Mouse (Mus musculus): ENCODE measurements at regions not wholly inside any gene's neighbourhood (a gene's known extent, or its start where the extent isn't known, plus 50 kb on each side); places are given as distances from the start of the nearest gene placed in this dataset.

- no peak for TF ChIP-seq POLR2A (IDR thresholded peaks at IDR 0.05; ENCODE audit: insufficient read depth, low read length)
- TF ChIP-seq EP300 (IDR thresholded peaks at IDR 0.05; ENCODE audit: insufficient read depth, low read depth, low read length): no peak
Observed at GRCm38 (mm10) chr10:24493936-24494335, 101.3 kb upstream of the Ccn2 start.
